Mouse (Mus musculus) kidney, adult 11 months (tissue): ENCODE measurements around the gene Sobp.

ENCODE experiments used
- DNase-seq: peaks from one replicate; pipeline ENCODE4 v3.0.0; 2022

The Sobp gene

DNA sequence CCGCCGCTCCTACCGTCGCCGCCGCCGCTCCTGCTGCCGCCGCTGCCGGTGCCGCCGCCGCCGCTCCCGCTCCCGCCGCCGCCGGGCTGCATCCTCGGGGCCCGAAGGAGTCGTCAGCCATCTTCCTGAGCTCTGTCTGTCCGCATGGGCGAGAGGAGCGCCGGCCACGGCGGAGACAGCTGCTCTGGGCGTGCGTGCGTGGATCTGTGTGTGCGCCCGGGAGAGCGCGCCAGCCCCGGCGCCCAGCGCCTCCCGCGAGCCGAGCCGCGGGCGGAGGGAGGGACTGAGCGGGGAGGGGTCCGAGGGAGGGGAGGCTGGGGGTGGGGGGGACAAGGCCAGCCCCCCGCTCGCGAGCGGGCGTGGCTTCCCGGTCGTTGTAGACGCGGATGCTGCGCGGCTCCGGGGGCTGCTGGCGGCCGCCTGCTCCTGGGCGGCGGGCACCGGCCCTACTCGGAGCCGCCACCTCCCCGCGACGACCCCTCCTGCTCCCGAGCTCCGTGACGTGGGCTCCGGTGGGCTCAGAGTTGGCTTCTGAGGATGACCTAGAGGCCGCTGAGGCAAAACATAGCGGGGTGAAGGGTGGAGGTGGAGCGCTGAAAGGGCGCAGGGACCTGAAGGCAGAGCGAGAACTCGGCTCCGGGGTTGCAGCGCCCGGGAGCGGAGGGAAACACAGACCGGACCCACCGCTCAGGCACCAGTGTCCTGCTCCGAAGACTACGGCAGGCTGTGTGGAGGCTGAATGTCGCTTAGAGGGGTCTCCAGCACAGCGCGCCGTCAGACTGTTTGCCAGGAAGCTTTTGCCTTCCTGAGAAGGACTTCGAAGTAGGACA is at the start of gene Sobp, which contains the start of gene 9030612E09Rik:
TSS of gene Sobp (minus strand) at position 205 of the 830 bp plus-strand sequence.
TSS of gene 9030612E09Rik (plus strand) at position 379 of the 830 bp plus-strand sequence.
- no peak for DNase-seq

- no peak for DNase-seq
These were observed 49.1 kb upstream of the Sobp start for GRCm38 (mm10) chr10:43223391-43223790.

GRCm38 (mm10) chr10:43221659-43222058 is 47.3 kb upstream of the Sobp start:
- DNase-seq: no peak

GRCm38 (mm10) chr10:43220910-43221625 is 46.7 kb upstream of the Sobp start, which contains the start of gene Pdss2:
TSS of gene Pdss2 (plus strand) at chr10:43221486.
- peak; percentile 97 for DNase-seq

DNA sequence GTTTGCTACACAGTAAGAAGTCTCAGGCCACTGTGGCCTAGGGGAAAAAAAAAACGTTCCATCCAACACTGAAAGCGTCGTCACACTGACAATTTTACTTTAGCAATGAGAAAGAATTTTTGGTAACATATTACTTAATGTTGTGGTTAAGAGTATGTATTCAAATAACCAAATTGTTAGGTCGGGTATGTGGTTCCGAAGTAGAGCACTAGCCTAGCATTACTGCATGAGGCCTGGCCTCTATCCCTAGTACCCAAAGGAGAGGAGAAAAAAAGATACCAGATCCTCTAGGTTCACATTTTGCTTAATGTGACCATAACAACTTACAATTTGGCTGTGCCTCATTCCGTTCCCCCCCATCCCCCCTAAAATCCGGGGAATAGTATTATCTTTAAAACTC is 46.1 kb upstream of the Sobp start:
- no peak for DNase-seq

- DNase-seq: no peak
These were observed 43.1 kb upstream of the Sobp start for GRCm38 (mm10) chr10:43217361-43217900.

DNA sequence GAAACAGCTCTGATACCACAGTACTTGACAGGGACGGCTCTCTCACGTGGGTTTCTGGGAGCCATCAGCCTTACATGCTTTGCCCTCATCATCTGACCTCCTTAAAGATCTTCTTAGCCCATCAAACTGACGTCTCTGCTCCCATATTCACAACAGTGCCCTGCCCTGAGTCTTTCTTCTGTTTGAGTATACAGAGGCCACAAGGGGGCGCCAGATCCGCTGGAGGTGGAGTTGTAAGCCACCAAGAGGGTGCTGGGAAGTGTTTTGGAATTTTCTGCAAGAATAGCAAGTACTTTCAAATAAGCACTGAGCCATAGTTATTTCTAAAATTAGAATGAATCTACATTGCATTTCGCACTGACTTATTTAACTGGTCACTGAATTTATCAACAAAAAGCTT is 37.5 kb upstream of the Sobp start:
- DNase-seq: no peak

DNA sequence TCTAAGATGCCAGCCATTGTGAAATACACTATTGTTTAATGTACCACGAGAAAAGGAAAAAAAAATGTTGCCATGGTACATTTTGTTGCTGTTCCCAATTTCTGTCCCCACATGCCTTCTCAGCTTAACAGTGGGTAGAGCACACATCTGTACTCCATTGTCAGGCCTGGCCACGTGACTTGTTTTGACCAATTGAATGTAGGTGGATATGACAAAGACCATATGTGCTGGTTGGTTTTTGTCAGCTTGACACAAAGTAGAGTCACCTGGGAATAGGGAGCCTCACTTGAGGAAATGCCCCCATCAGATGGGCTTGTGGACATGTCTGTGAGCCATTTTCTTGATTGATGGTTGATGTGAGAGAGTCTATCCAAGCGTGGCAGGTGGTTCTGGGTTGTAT is 29.5 kb upstream of the Sobp start:
- no peak for DNase-seq

DNA sequence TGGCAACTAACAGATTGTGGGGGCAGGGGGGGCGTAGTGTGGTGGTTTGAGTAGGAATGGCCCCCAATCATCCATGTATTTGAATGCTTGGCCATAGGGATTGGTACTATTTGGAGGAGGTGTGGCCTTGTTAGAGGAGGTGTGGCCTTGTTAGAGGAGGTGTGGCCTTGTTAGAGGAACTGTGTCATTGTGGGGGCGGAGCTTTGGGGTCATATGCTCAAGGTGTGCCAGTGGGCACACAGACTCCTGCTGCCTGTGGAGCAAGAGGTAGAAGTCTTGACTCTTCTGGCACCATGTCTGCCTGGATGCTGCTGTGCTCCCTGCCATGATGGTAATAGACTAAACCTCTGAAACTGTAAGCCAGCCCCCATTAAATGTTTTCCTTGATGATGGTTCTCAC is 25.9 kb upstream of the Sobp start:
- DNase-seq: no peak

- no peak for DNase-seq
These were observed 6.1 kb upstream of the Sobp start for GRCm38 (mm10) chr10:43180313-43180912.

DNA sequence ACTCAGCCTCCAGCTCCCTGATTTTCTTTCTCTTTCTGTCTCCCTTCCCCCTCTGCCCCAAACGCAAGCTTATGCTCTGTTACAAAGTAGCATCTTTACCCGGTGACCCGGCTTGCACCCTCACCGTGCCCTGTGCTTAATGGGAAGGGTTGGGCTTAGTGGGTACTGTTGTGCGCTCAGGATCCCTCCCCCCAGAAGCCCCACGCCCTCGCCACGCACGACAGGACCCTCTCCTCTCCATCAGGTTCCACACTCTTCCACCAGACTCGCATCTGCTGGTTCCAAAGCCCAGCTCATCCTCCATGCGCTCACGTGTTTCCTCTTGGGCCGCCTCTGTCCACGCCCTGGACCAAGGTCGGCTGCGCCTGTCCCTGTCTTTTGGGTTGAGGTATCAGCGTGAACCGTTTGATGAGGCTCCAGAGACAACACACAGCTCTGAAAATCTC is 849 bp upstream of the Sobp start:
- DNase-seq: no peak

- no peak for DNase-seq
These were observed 453 bp downstream of the Sobp start for GRCm38 (mm10) chr10:43173828-43174325.

- peak; percentile 27 for DNase-seq
These were observed 1.0 kb downstream of the Sobp start for GRCm38 (mm10) chr10:43173141-43173827.

DNA sequence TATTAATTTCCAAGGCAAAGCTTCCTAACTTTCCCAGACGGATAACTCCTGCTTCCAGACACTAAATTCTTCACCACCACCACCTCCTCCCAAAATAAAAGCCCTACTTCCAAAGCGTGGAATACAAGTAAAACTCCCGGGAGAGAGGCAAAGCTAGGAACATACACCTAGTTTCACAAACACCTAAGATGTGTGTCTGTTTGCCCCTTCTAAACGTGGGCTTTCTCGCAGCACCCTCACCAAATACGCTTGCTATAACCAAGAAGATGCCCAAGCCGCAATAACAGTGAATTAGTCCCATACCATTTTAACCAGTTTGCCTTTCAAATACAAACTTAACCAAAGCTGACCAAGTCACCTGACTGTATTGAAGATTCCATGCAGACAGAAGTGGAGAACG is 1.8 kb downstream of the Sobp start:
- DNase-seq: no peak

- no peak for DNase-seq
These were observed 2.3 kb downstream of the Sobp start for GRCm38 (mm10) chr10:43172066-43172465.

DNA sequence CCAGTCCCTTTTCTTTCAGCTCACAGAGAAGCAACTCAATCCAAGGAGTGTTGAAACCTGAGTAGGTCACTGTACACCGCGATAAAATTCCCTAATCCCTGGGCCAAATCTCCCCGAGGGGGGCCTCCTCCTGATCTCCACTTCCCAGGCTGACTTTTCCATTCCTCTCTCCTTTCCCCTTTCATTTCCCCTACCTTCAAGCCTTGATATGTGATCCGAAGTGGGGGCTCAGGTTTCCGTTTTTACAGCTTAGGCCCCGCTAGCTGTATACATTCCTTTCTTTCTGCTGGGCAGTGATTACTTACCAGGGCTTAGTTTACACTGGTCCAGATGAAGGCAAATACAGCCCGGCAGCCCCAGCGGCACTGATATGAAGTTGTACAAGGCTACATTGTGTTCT is 3.2 kb downstream of the Sobp start:
- DNase-seq: no peak

GRCm38 (mm10) chr10:43168847-43169246 is 5.5 kb downstream of the Sobp start:
- DNase-seq: no peak

- DNase-seq: no peak
These were observed 7.5 kb downstream of the Sobp start for GRCm38 (mm10) chr10:43166817-43167216.

DNA sequence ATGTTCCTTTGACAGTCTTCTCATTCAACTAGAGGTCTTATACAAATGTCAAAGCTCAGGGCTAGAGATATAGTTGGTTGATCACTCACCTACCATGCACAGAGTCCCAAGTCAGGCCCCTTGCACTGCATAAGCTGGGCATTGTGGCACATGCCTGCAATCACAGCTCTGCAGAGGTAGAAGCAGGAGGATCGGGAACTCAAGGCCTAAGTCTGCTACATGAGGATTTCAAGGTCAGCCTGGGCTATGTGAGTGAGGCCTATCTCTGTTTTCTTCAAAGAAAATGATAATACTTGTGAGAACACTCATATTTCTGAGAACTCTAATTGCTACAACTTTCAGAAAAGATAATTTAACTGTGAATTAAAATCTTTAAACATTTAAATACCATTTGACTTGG is 8.2 kb downstream of the Sobp start:
- DNase-seq: no peak

- no peak for DNase-seq
These were observed 9.9 kb downstream of the Sobp start for GRCm38 (mm10) chr10:43164406-43164805.

DNA sequence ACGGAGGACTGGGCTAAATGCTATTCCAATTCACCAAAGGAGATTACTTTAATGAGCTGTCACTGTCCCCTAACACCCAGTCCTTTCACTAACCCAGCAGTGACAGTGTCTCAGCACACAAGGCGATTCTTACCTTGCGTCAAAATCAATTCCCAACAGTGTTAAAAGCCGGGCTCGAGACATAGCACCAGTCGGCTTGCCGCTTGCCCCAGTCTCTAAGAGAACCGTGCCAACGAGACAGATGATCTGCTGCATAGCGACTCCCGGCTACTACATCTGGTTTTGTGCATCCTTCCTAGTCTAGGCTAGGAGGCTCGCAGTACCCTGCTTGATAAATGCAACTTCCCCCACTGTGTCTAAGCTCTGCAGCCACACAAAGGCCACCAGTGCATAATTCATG is 12.0 kb downstream of the Sobp start:
- DNase-seq: no peak

GRCm38 (mm10) chr10:43159333-43159732 is 15.0 kb downstream of the Sobp start:
- DNase-seq: no peak

- DNase-seq: no peak
These were observed 15.4 kb downstream of the Sobp start for GRCm38 (mm10) chr10:43158917-43159316.
